Mouse (Mus musculus): ENCODE measurements around the gene Sgk1. TPM values are rescaled to one million over a fixed set of nuclear protein-coding genes. Genes with fewer than 3 reads are reported as not detected.

The Sgk1 gene
- polyA plus RNA-seq, 1 experiment from 2014 or later: 71.0 TPM

GRCm38 (mm10) chr10:21845601-21846282 lies 36.2 kb upstream of the Sgk1 start:
- Histone ChIP-seq H3K4me3 (ENCODE audit: low read length) (no peak overlapping the region), H3K4me2 (ENCODE audit: low read depth, low read length) (no peak overlapping the region), H3K36me3 (ENCODE audit: control insufficient read depth, insufficient read depth, low read length) (no peaks in the 10 kb centered on the region), H3K9me3 (ENCODE audit: control insufficient read depth, low read length) (no peaks in the 10 kb centered on the region), H3K4me1 (replicated peaks; ENCODE audit: control insufficient read depth, insufficient read depth, low read length) (peaks cover 1% of the 10 kb centered on the region; the same call in 1 of the 2 replicates), H3K27me3 (ENCODE audit: control insufficient read depth, insufficient read depth, low read depth, low read length) (no peaks in the 10 kb centered on the region), H3K9ac (ENCODE audit: low read length) (no peak overlapping the region), H3K27ac (ENCODE audit: low read length) (no peak overlapping the region)
- no peak for ATAC-seq (ENCODE audit: low read depth)
- WGBS: 68% methylated on average over 10 of the region's 10 CpGs

GRCm38 (mm10) chr10:21846366-21846765 lies 35.6 kb upstream of the Sgk1 start:
- no peaks in the 10 kb centered on the region for H3K9me3 ChIP-seq (ENCODE audit: control insufficient read depth, low read length)
- no peak overlapping the region for H3K4me3 ChIP-seq (ENCODE audit: low read length)
- H3K9ac ChIP-seq (ENCODE audit: low read length): no peak overlapping the region
- H3K27ac ChIP-seq (ENCODE audit: low read length): no peak overlapping the region
- no peak overlapping the region for H3K4me2 ChIP-seq (ENCODE audit: low read depth, low read length)
- H3K27me3 ChIP-seq (ENCODE audit: control insufficient read depth, insufficient read depth, low read depth, low read length): no peaks in the 10 kb centered on the region
- H3K36me3 ChIP-seq (ENCODE audit: control insufficient read depth, insufficient read depth, low read length): no peaks in the 10 kb centered on the region
- H3K4me1 ChIP-seq (replicated peaks; ENCODE audit: control insufficient read depth, insufficient read depth, low read length): peaks cover 3% of the 10 kb centered on the region; the same call in 1 of the 2 replicates
- ATAC-seq (ENCODE audit: low read depth): no peak
- WGBS: 81% methylated on average over 9 of the region's 9 CpGs

GRCm38 (mm10) chr10:21847026-21847820 lies 34.8 kb upstream of the Sgk1 start:
- WGBS: 73% methylated on average over 11 of the region's 11 CpGs
- Histone ChIP-seq H3K27me3 (ENCODE audit: control insufficient read depth, insufficient read depth, low read depth, low read length) (no peaks in the 10 kb centered on the region), H3K36me3 (ENCODE audit: control insufficient read depth, insufficient read depth, low read length) (no peaks in the 10 kb centered on the region), H3K4me2 (ENCODE audit: low read depth, low read length) (no peak overlapping the region), H3K4me1 (replicated peaks; ENCODE audit: control insufficient read depth, insufficient read depth, low read length) (peaks cover 3% of the 10 kb centered on the region; the same call in 1 of the 2 replicates), H3K9ac (ENCODE audit: low read length) (no peak overlapping the region), H3K9me3 (ENCODE audit: control insufficient read depth, low read length) (no peaks in the 10 kb centered on the region), H3K27ac (ENCODE audit: low read length) (no peak overlapping the region), H3K4me3 (ENCODE audit: low read length) (no peak overlapping the region)
- ATAC-seq (ENCODE audit: low read depth): peak; percentile 60; the same call in 1 of the 2 replicates

- no peak for ATAC-seq (ENCODE audit: low read depth)
- Histone ChIP-seq H3K4me1 (replicated peaks; ENCODE audit: control insufficient read depth, insufficient read depth, low read length) (peaks cover 3% of the 10 kb centered on the region; the same call in 1 of the 2 replicates), H3K36me3 (ENCODE audit: control insufficient read depth, insufficient read depth, low read length) (no peaks in the 10 kb centered on the region), H3K4me3 (ENCODE audit: low read length) (no peak overlapping the region), H3K9me3 (ENCODE audit: control insufficient read depth, low read length) (no peaks in the 10 kb centered on the region), H3K9ac (ENCODE audit: low read length) (no peak overlapping the region), H3K27me3 (ENCODE audit: control insufficient read depth, insufficient read depth, low read depth, low read length) (no peaks in the 10 kb centered on the region), H3K4me2 (ENCODE audit: low read depth, low read length) (no peak overlapping the region), H3K27ac (ENCODE audit: low read length) (no peak overlapping the region)
- WGBS: 84% methylated on average over 16 of the region's 16 CpGs
Observed at GRCm38 (mm10) chr10:21847931-21848670, 33.9 kb upstream of the Sgk1 start.

- Histone ChIP-seq H3K27me3 (ENCODE audit: control insufficient read depth, insufficient read depth, low read depth, low read length) (no peaks in the 10 kb centered on the region), H3K9me3 (ENCODE audit: control insufficient read depth, low read length) (no peaks in the 10 kb centered on the region), H3K27ac (ENCODE audit: low read length) (no peak overlapping the region), H3K4me1 (replicated peaks; ENCODE audit: control insufficient read depth, insufficient read depth, low read length) (peaks cover 3% of the 10 kb centered on the region; the same call in 1 of the 2 replicates), H3K36me3 (ENCODE audit: control insufficient read depth, insufficient read depth, low read length) (no peaks in the 10 kb centered on the region), H3K4me3 (ENCODE audit: low read length) (no peak overlapping the region), H3K9ac (ENCODE audit: low read length) (no peak overlapping the region), H3K4me2 (ENCODE audit: low read depth, low read length) (no peak overlapping the region)
- WGBS: 72% methylated on average over 8 of the region's 8 CpGs
- no peak for ATAC-seq (ENCODE audit: low read depth)
Observed at GRCm38 (mm10) chr10:21849251-21849650, 32.7 kb upstream of the Sgk1 start.

DNA sequence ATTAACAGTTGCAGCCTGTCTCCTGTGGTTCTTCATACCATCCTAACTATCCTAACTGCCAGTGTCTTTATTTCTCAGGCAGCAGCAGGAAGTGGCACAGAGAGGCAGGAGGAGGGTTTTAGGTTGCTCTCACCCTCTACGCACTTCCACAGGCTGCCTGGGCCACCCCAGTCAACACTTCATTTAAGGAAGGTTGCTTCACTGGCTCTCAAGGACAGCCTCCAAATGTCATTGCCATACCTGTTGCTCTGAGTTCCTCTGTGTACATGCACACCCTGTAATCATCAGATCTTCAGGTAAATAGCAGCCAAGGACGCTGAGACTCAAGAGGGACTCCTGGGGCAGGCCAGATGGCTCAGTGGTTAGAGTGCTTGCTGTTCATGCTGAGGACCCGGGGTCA lies 31.7 kb upstream of the Sgk1 start:
- Histone ChIP-seq H3K4me2 (ENCODE audit: low read depth, low read length) (no peak overlapping the region), H3K4me1 (replicated peaks; ENCODE audit: control insufficient read depth, insufficient read depth, low read length) (peaks cover 3% of the 10 kb centered on the region; the same call in 1 of the 2 replicates), H3K9me3 (ENCODE audit: control insufficient read depth, low read length) (no peaks in the 10 kb centered on the region), H3K4me3 (ENCODE audit: low read length) (no peak overlapping the region), H3K36me3 (ENCODE audit: control insufficient read depth, insufficient read depth, low read length) (no peaks in the 10 kb centered on the region), H3K27me3 (ENCODE audit: control insufficient read depth, insufficient read depth, low read depth, low read length) (no peaks in the 10 kb centered on the region), H3K9ac (ENCODE audit: low read length) (no peak overlapping the region), H3K27ac (ENCODE audit: low read length) (no peak overlapping the region)
- ATAC-seq (ENCODE audit: low read depth): no peak
- 58% methylated on average over 3 of the region's 3 CpGs for WGBS

DNA sequence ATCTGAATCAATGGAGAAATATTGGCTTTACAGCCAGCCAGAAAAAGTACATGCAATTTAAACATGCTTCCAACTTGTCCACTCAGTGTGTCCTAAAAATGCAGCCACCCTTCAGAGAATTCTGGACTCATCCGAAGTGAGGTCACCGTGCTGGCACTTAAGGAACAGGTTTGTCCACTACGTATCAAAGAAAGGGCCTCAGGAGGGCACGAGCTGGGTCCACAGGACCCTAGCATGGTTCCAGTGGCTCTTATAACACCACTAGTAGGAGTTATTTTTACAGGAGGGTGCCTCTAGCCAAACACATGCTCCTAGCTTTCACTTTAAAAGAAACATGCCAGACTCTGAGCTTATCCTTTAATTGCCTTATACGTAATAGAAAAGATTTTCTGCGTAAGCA lies 28.9 kb upstream of the Sgk1 start:
- WGBS: 69% methylated on average over 6 of the region's 6 CpGs
- no peak overlapping the region for H3K9ac ChIP-seq (ENCODE audit: low read length)

DNA sequence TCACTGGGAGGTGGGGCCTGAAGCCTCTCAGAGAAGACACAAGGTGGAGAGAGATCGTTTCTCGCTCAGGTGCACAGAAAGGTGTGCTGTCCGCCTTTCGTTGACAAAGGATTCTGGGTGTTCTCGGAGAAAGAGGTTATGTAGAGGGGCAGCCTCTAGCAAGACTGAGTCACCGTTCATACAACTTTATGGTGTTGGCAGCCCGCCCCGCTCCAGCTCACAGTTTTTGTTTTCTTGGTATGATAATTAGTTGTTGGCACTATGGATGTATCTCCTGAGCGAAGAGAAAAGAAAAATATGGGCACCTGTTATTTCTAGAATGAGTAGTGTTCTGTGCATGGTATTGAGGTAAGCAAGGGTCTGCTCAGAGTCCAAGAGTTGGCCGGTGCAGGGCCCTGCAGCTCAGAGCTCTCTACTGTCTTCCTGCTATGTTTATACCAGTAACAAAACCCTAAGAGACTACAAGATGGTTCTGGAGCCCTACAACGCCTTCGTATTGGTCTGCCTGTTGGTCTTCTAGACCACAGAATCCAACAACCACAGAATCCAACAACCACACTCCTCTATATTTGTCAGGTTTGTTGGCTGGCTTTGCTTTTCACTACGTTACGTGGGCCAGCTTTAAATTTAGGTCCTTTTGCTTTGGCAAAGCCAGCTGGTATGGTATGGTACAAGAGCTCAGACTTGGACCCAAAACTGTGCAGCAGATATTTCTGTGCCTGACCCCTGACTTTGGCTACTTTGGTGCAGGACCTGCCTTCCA lies 28.2 kb upstream of the Sgk1 start:
- no peaks in the 10 kb centered on the region for H3K36me3 ChIP-seq (ENCODE audit: control insufficient read depth, insufficient read depth, low read length)
- H3K27ac ChIP-seq (ENCODE audit: low read length): no peak overlapping the region
- ATAC-seq (ENCODE audit: low read depth): no peak
- peaks cover 8% of the 10 kb centered on the region; the same call in 1 of the 2 replicates for H3K4me1 ChIP-seq (replicated peaks; ENCODE audit: control insufficient read depth, insufficient read depth, low read length)
- no peak overlapping the region for H3K4me3 ChIP-seq (ENCODE audit: low read length)
- H3K9me3 ChIP-seq (ENCODE audit: control insufficient read depth, low read length): no peaks in the 10 kb centered on the region
- no peak overlapping the region for H3K9ac ChIP-seq (ENCODE audit: low read length)
- no peak overlapping the region for H3K4me2 ChIP-seq (ENCODE audit: low read depth, low read length)
- 74% methylated on average over 14 of the region's 14 CpGs for WGBS
- no peaks in the 10 kb centered on the region for H3K27me3 ChIP-seq (ENCODE audit: control insufficient read depth, insufficient read depth, low read depth, low read length)

More for the DNA sequence above, 28.9 kb upstream of the Sgk1 start:
- Histone ChIP-seq H3K4me3 (ENCODE audit: low read length) (no peak overlapping the region), H3K4me1 (replicated peaks; ENCODE audit: control insufficient read depth, insufficient read depth, low read length) (peaks cover 5% of the 10 kb centered on the region; the same call in 1 of the 2 replicates), H3K36me3 (ENCODE audit: control insufficient read depth, insufficient read depth, low read length) (no peaks in the 10 kb centered on the region), H3K4me2 (ENCODE audit: low read depth, low read length) (no peak overlapping the region), H3K27ac (ENCODE audit: low read length) (no peak overlapping the region), H3K9me3 (ENCODE audit: control insufficient read depth, low read length) (no peaks in the 10 kb centered on the region), H3K27me3 (ENCODE audit: control insufficient read depth, insufficient read depth, low read depth, low read length) (no peaks in the 10 kb centered on the region)
- ATAC-seq (ENCODE audit: low read depth): no peak
